Comparison of ENCODE assay signal across 9 mouse cellular contexts in the genomic region with DNA sequence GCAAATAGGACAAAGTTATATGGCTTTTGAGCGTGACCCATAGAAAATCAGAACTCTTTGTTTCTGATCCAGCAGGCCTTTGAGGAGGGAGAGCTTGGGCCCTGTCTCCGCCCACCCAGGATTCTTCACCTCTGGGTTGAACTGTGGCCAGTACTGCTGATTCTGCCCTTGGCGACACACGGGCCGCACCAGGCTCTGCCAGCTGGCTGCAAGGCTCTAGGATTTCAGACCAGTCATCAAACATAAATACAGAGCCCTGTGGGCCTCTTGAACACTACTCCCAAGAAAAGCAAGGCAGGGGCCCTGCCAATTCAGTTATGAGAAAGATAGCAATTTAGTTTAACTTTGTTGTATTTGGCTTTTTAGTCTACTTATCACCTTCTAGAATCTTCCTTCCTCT.
A peak's percentile ranks its signal among the peaks of the same experiment; 100 is the strongest.
DNase-seq lines count a peak whose midpoint lies in the region; ATAC-seq and TF ChIP-seq lines count a peak whose summit lies in the region.
"Had no signal": no experiment of that assay in that cellular context is flagged by ENCODE, and none has a peak within 500 bp of the region (broad histone marks: within the 10 kb centered on the region; RNA-seq: fewer than 3 reads in every experiment).

No protein-coding gene starts in this region.

- peak overlapping the region; percentile 98 for H3K27ac ChIP-seq in liver, embryonic 12.5 days
- H3K27ac ChIP-seq in thymus, adult 2 months (ENCODE audit: control insufficient read depth, insufficient read depth, low read length), result no peak overlapping the region
- H3K27ac ChIP-seq: neural tube, embryonic 13.5 days had no signal

- no peaks in the 10 kb centered on the region for H3K36me3 ChIP-seq in liver, embryonic 12.5 days
- no peaks in the 10 kb centered on the region for H3K36me3 ChIP-seq in thymus, adult 2 months (ENCODE audit: control insufficient read depth, insufficient read depth, low read length)
- H3K36me3 ChIP-seq: neural tube, embryonic 13.5 days had no signal

- TF ChIP-seq CTCF in thymus, adult 2 months (IDR thresholded peaks at IDR 0.05; ENCODE audit: borderline replicate concordance, control insufficient read depth, extremely low read depth, insufficient read depth, low read length, poor library complexity), result no peak

- H3K4me3 ChIP-seq in liver, embryonic 12.5 days, result no peak overlapping the region
- H3K4me3 ChIP-seq in thymus, adult 2 months (ENCODE audit: control insufficient read depth, insufficient read depth, low read length), result no peak overlapping the region
- H3K4me3 ChIP-seq: neural tube, embryonic 13.5 days had no signal

- H3K4me2 ChIP-seq in liver, embryonic 12.5 days, result peak overlapping the region; percentile 79
- H3K4me2 ChIP-seq: neural tube, embryonic 13.5 days had no signal

- H3K4me1 ChIP-seq in liver, embryonic 12.5 days, result peaks cover 64% of the 10 kb centered on the region
- peaks cover 29% of the 10 kb centered on the region for H3K4me1 ChIP-seq in thymus, adult 2 months (replicated peaks; ENCODE audit: control insufficient read depth, insufficient read depth, low read length)

- peak overlapping the region; percentile 86 for H3K9ac ChIP-seq in liver, embryonic 12.5 days
- H3K9ac ChIP-seq: neural tube, embryonic 13.5 days had no signal

- TF ChIP-seq POLR2A in thymus, adult 2 months (IDR thresholded peaks at IDR 0.05; ENCODE audit: control insufficient read depth, extremely low read depth, insufficient read depth, low read length, poor library complexity), result no peak

- ATAC-seq in liver, embryonic 12.5 days, result no peak

- H3K27me3 ChIP-seq in liver, embryonic 12.5 days (replicated peaks), result no peaks in the 10 kb centered on the region
- H3K27me3 ChIP-seq in thymus, adult 2 months (ENCODE audit: control insufficient read depth, insufficient read depth, low read length), result no peaks in the 10 kb centered on the region
- H3K27me3 ChIP-seq: neural tube, embryonic 13.5 days had no signal

- no peaks in the 10 kb centered on the region for H3K9me3 ChIP-seq in liver, embryonic 12.5 days (replicated peaks)
- H3K9me3 ChIP-seq: neural tube, embryonic 13.5 days had no signal

- WGBS in liver, embryonic 12.5 days (ENCODE audit: insufficient replicate concordance), result 60% methylated on average over 5 of the region's 5 CpGs
- WGBS in thymus, adult 2 months, result 86% methylated on average over 5 of the region's 5 CpGs

- peak; percentile 15 for DNase-seq in kidney, postnatal 14 days
- DNase-seq in kidney, adult 11 months, result no peak
- DNase-seq in adrenal gland, adult 2 months, result peak; percentile 78
- DNase-seq in gastrocnemius, adult 8-10 months (ENCODE audit: low spot score in 2 of 2), result peak; percentile 46 to 67
- DNase-seq in layer of hippocampus, adult 9-11 months, result no peak
- no peak for DNase-seq in thymus, adult 2 months
- DNase-seq in left cerebral cortex, adult 18-20 months (ENCODE audit: low spot score in 2 of 2), result no peak

Comparison
In these comparisons a context has a peak if more than half of its experiments do, and no peak if none do; other contexts are left out.
1. DNase-seq: peak in kidney, postnatal 14 days (single experiment), adrenal gland, adult 2 months (single experiment) and gastrocnemius, adult 8-10 months (2 of 2); none in kidney, adult 11 months (single experiment), layer of hippocampus, adult 9-11 months (single experiment), thymus, adult 2 months (single experiment) and left cerebral cortex, adult 18-20 months (0 of 2).